Mouse (Mus musculus): ENCODE results near the gene Sema3f. TPM values are rescaled to one million over a fixed set of nuclear protein-coding genes. Genes with fewer than 3 reads are reported as not detected.

Gene Sema3f
- polyA plus RNA-seq, 1 experiment: 12.3 TPM

DNA sequence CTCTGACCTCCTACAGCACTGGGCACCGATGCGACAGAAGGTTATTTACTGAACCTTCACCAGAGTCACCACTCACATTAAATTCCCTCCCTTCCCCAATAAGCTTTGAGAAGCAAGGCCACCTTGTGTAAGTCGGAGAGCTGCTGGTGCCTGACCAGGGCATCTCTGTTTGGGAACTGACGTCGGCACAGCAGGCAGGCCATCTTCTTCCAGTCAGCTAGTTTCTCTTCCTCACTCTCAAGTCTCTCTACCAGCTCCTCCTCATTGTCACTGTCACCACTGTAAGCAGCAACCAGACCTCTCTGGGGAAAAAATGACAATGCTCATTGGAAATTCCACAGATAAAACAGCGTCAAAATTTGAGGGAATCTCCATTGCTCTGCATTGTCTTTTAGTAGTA is 33.8 kb upstream of the Sema3f start:
- Histone ChIP-seq H3K36me3 (ENCODE audit: control insufficient read depth, insufficient read depth, low read length, poor library complexity, severe bottlenecking) (peaks cover 77% of the 10 kb centered on the region), H3K4me3 (ENCODE audit: low read depth, low read length) (no peak overlapping the region), H3K27ac (ENCODE audit: insufficient read depth, low read length) (no peak overlapping the region), H3K9ac (ENCODE audit: low read depth, poor library complexity, severe bottlenecking) (no peak overlapping the region), H3K4me1 (ENCODE audit: control insufficient read depth, insufficient read depth, low read length) (no peaks in the 10 kb centered on the region), H3K27me3 (ENCODE audit: control insufficient read depth, insufficient read depth, low read length, poor library complexity, severe bottlenecking) (no peaks in the 10 kb centered on the region), H3K9me3 (replicated peaks; ENCODE audit: control insufficient read depth, insufficient read depth, low read length, poor library complexity, severe bottlenecking) (no peaks in the 10 kb centered on the region; the same call in 1 of the 2 replicates)
- TF ChIP-seq CTCF (IDR thresholded peaks at IDR 0.05; ENCODE audit: low read depth, low read length) (no peak), POLR2A (IDR thresholded peaks at IDR 0.05; ENCODE audit: insufficient read depth, low read length) (no peak), EP300 (IDR thresholded peaks at IDR 0.05; ENCODE audit: insufficient read depth, low read depth, low read length) (no peak)

DNA sequence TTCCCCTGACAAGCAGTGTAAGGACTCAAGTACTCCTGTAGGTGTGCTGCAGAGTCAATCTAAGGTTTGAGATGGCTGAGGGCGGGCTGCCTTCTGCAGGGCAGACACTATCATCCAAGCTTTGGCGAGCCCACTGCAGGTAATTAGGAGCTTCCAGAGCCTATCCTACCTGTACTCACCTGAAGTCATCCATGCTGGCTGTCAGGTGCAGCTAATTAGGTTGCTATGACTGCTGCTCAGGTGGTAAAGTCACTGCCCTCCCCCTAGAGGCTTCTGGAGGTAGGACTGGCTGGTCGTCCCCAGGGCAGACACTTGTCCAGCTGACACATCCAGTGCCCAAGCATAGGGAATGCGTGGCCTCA is 28.5 kb upstream of the Sema3f start:
- peaks cover 33% of the 10 kb centered on the region for H3K36me3 ChIP-seq (ENCODE audit: control insufficient read depth, insufficient read depth, low read length, poor library complexity, severe bottlenecking)
- H3K4me3 ChIP-seq (ENCODE audit: low read depth, low read length): no peak overlapping the region
- no peak overlapping the region for H3K9ac ChIP-seq (ENCODE audit: low read depth, poor library complexity, severe bottlenecking)
- TF ChIP-seq EP300 (IDR thresholded peaks at IDR 0.05; ENCODE audit: insufficient read depth, low read depth, low read length): no peak
- peak; percentile 53 for TF ChIP-seq CTCF (IDR thresholded peaks at IDR 0.05; ENCODE audit: low read depth, low read length)
- no peaks in the 10 kb centered on the region for H3K27me3 ChIP-seq (ENCODE audit: control insufficient read depth, insufficient read depth, low read length, poor library complexity, severe bottlenecking)
- H3K9me3 ChIP-seq (replicated peaks; ENCODE audit: control insufficient read depth, insufficient read depth, low read length, poor library complexity, severe bottlenecking): no peaks in the 10 kb centered on the region
- H3K4me1 ChIP-seq (ENCODE audit: control insufficient read depth, insufficient read depth, low read length): peaks cover 9% of the 10 kb centered on the region
- H3K27ac ChIP-seq (ENCODE audit: insufficient read depth, low read length): no peak overlapping the region

DNA sequence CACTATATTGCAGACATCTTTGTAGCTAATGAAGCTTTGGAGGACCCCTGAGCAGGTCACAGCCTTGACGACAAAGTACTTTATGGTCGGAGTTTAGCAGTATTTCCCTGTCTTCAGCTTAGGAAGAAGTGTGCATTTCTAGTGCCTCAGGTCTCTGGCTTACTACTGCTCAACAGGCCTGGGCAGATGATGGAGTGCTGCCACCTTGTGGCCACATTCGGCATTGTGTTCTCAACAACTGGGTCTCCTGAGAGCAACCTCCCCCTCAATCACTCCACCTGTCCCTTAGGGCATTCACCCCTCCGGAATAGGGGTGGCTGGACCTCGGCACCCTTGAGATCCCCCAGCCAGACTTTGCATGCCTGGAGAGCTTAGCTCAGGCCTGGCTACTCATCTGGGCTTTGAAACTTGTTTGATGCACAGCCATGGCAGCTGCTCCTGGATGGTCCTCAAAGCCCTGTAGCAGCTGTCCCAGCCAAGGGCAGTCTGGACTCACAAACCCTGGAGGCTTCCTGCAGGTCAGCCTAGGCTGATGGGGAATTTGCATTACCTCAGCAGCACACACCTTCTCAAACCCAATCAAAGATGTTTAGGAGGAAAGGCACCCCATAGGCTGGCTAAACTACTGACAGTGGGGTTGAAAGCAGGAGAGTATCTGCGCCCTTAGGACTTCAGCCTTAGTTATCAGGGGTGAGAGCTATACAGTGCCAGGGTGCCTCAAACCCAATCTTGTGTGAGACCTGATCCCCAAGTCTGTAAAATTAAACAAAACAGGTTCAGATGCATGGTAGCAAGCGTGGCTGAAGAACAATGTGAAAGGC is 28.0 kb upstream of the Sema3f start:
- Histone ChIP-seq H3K27me3 (ENCODE audit: control insufficient read depth, insufficient read depth, low read length, poor library complexity, severe bottlenecking) (no peaks in the 10 kb centered on the region), H3K4me3 (ENCODE audit: low read depth, low read length) (no peak overlapping the region), H3K9ac (ENCODE audit: low read depth, poor library complexity, severe bottlenecking) (no peak overlapping the region), H3K36me3 (ENCODE audit: control insufficient read depth, insufficient read depth, low read length, poor library complexity, severe bottlenecking) (peaks cover 27% of the 10 kb centered on the region), H3K9me3 (replicated peaks; ENCODE audit: control insufficient read depth, insufficient read depth, low read length, poor library complexity, severe bottlenecking) (no peaks in the 10 kb centered on the region), H3K4me1 (ENCODE audit: control insufficient read depth, insufficient read depth, low read length) (peaks cover 9% of the 10 kb centered on the region), H3K27ac (ENCODE audit: insufficient read depth, low read length) (no peak overlapping the region)
- no peak for TF ChIP-seq EP300 (IDR thresholded peaks at IDR 0.05; ENCODE audit: insufficient read depth, low read depth, low read length)
- no peak for TF ChIP-seq POLR2A (IDR thresholded peaks at IDR 0.05; ENCODE audit: insufficient read depth, low read length)
- peak; percentile 99 for TF ChIP-seq CTCF (IDR thresholded peaks at IDR 0.05; ENCODE audit: low read depth, low read length)

DNA sequence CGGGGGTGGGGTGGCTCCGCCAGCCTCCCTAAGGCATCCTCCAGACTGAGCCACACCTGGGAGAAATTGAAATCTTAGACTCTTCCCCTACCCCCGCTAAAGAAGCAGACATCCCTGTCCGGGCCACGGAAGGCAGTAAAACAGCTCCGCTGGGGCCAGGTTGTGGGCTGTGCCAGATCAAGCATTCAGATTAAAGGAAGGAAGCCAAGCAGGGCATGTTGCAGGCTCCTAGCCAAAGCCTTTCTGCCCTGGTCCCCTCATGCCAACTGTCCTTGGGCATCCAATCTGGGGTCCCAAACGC is 25.9 kb upstream of the Sema3f start:
- TF ChIP-seq EP300 (IDR thresholded peaks at IDR 0.05; ENCODE audit: insufficient read depth, low read depth, low read length): no peak
- no peak for TF ChIP-seq CTCF (IDR thresholded peaks at IDR 0.05; ENCODE audit: low read depth, low read length)
- TF ChIP-seq POLR2A (IDR thresholded peaks at IDR 0.05; ENCODE audit: insufficient read depth, low read length): no peak
- no peak overlapping the region for H3K27ac ChIP-seq (ENCODE audit: insufficient read depth, low read length)
- H3K27me3 ChIP-seq (ENCODE audit: control insufficient read depth, insufficient read depth, low read length, poor library complexity, severe bottlenecking): no peaks in the 10 kb centered on the region
- H3K9ac ChIP-seq (ENCODE audit: low read depth, poor library complexity, severe bottlenecking): no peak overlapping the region
- H3K36me3 ChIP-seq (ENCODE audit: control insufficient read depth, insufficient read depth, low read length, poor library complexity, severe bottlenecking): peaks cover 12% of the 10 kb centered on the region
- H3K4me3 ChIP-seq (ENCODE audit: low read depth, low read length): no peak overlapping the region
- peaks cover 9% of the 10 kb centered on the region for H3K4me1 ChIP-seq (ENCODE audit: control insufficient read depth, insufficient read depth, low read length)
- no peaks in the 10 kb centered on the region for H3K9me3 ChIP-seq (replicated peaks; ENCODE audit: control insufficient read depth, insufficient read depth, low read length, poor library complexity, severe bottlenecking)

DNA sequence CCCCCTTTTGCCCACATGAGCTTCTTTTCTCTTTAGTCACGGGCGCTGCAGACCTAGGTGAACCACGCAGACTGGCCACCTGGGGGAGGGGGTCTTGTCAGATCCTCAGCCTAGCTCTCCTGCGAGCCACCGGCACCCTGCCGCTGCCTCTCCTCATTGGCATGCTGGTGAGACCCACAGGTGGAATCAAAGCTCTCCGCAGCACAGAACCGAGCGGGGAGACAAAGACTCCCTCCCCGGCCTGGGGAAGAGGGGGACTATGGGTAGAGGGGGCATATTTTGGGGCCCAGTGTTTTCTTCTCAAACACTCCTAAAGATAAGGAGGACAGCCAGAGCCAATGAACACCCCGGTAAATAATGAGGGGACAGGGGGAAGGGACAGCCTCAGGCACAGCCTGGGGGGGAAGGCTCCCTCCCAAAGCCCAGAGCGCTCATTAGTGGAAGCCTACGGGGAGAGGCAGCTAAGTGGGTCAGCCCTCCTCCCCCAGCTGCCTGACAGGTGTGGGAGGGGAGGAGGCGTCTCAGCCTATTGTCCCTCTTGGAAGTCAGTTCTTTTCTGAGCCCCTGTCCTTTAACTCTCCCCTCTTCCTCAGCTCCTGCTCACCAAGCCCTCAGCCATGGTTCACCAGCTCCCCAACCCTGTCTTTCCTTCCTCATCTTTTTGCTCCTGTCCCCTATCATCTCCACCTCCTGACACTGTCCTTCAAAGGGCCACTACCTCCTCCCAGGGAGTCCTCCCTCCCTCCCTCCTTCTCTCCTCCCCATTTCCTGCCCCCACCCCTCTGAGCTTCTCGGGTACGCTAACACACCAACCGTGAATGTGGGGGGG is 25.3 kb upstream of the Sema3f start:
- Histone ChIP-seq H3K4me1 (ENCODE audit: control insufficient read depth, insufficient read depth, low read length) (peaks cover 9% of the 10 kb centered on the region), H3K9me3 (replicated peaks; ENCODE audit: control insufficient read depth, insufficient read depth, low read length, poor library complexity, severe bottlenecking) (no peaks in the 10 kb centered on the region), H3K4me3 (ENCODE audit: low read depth, low read length) (no peak overlapping the region), H3K36me3 (ENCODE audit: control insufficient read depth, insufficient read depth, low read length, poor library complexity, severe bottlenecking) (peaks cover 6% of the 10 kb centered on the region; the same call in 1 of the 2 replicates), H3K27ac (ENCODE audit: insufficient read depth, low read length) (no peak overlapping the region), H3K27me3 (ENCODE audit: control insufficient read depth, insufficient read depth, low read length, poor library complexity, severe bottlenecking) (no peaks in the 10 kb centered on the region), H3K9ac (ENCODE audit: low read depth, poor library complexity, severe bottlenecking) (no peak overlapping the region)
- TF ChIP-seq CTCF (IDR thresholded peaks at IDR 0.05; ENCODE audit: low read depth, low read length) (no peak), EP300 (IDR thresholded peaks at IDR 0.05; ENCODE audit: insufficient read depth, low read depth, low read length) (0 out of 2 replicates have a peak, but pooled peaks have one; percentile 8), POLR2A (IDR thresholded peaks at IDR 0.05; ENCODE audit: insufficient read depth, low read length) (no peak)

DNA sequence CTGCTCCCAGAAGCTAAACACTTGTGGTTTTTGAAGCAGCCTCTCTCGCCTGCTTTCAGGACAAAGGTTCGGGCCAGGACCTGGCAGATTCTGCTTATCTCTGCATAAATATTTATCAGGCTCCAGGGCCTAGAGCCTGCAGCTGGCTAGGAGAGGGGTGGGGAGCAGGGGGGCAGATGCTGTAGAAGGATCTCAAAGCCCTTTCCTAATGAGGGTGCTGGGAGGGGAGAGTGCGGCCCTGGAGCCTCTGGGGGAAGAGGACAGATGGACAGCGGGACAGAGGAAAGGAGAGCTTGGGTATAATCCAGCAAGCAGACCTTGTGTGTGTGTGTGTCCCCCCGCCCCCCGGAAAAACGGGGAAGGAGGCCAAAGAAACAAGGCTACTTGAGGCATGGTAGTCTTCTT is 24.3 kb upstream of the Sema3f start:
- no peaks in the 10 kb centered on the region for H3K9me3 ChIP-seq (replicated peaks; ENCODE audit: control insufficient read depth, insufficient read depth, low read length, poor library complexity, severe bottlenecking)
- H3K36me3 ChIP-seq (ENCODE audit: control insufficient read depth, insufficient read depth, low read length, poor library complexity, severe bottlenecking): 0 out of 2 replicates have a peak, but pooled peaks cover 2% of the 10 kb centered on the region
- no peak overlapping the region for H3K27ac ChIP-seq (ENCODE audit: insufficient read depth, low read length)
- H3K27me3 ChIP-seq (ENCODE audit: control insufficient read depth, insufficient read depth, low read length, poor library complexity, severe bottlenecking): no peaks in the 10 kb centered on the region
- no peak for TF ChIP-seq CTCF (IDR thresholded peaks at IDR 0.05; ENCODE audit: low read depth, low read length)
- TF ChIP-seq EP300 (IDR thresholded peaks at IDR 0.05; ENCODE audit: insufficient read depth, low read depth, low read length): no peak
- TF ChIP-seq POLR2A (IDR thresholded peaks at IDR 0.05; ENCODE audit: insufficient read depth, low read length): no peak
- no peak overlapping the region for H3K9ac ChIP-seq (ENCODE audit: low read depth, poor library complexity, severe bottlenecking)
- peaks cover 9% of the 10 kb centered on the region for H3K4me1 ChIP-seq (ENCODE audit: control insufficient read depth, insufficient read depth, low read length)
- no peak overlapping the region for H3K4me3 ChIP-seq (ENCODE audit: low read depth, low read length)

Measured in ES-Bruce4 (cell line).